11 mouse cellular contexts compared by ENCODE assay signal in genomic region chr1:127442880-127443877, GRCm38 (mm10).
DNase-seq lines count a peak whose midpoint lies in the region; ATAC-seq lines count a peak whose summit lies in the region.
"Had no signal": no experiment of that assay in that cellular context is flagged by ENCODE, and none has a peak within 500 bp of the region (broad histone marks: within the 10 kb centered on the region; RNA-seq: fewer than 3 reads in every experiment).

No protein-coding gene starts in this region.

- no peak overlapping the region for H3K4me3 ChIP-seq in embryonic facial prominence, embryonic 15.5 days (replicated peaks)
- H3K4me3 ChIP-seq in limb, embryonic 10.5 days, result 0 out of 2 replicates have a peak overlapping the region, but pooled peaks have one; percentile 8

- no peak overlapping the region; the same call in 1 of the 2 replicates for H3K4me2 ChIP-seq in embryonic facial prominence, embryonic 15.5 days (replicated peaks)

- H3K36me3 ChIP-seq in embryonic facial prominence, embryonic 15.5 days, result peaks cover 5% of the 10 kb centered on the region; the same call in 1 of the 2 replicates
- peaks cover 11% of the 10 kb centered on the region for H3K36me3 ChIP-seq in limb, embryonic 10.5 days

- peaks cover 54% of the 10 kb centered on the region for H3K4me1 ChIP-seq in embryonic facial prominence, embryonic 15.5 days
- H3K4me1 ChIP-seq in limb, embryonic 10.5 days, result peaks cover 62% of the 10 kb centered on the region

- no peak overlapping the region for H3K9ac ChIP-seq in embryonic facial prominence, embryonic 15.5 days

- DNase-seq in kidney, postnatal 4 days, result peak; percentile 31 to 48
- DNase-seq in kidney, postnatal 25 days, result no peak
- DNase-seq in limb, embryonic 10.5 days (ENCODE audit: low spot score), result peak; percentile 67
- peak; percentile 84 for DNase-seq in thymus, postnatal 0 days (ENCODE audit: low spot score)
- DNase-seq in layer of hippocampus, adult 8-10 months (ENCODE audit: low spot score in 2 of 2), result no peak
- no peak for DNase-seq in cerebellum, adult 8-10 months
- DNase-seq in urinary bladder, adult 2 months (ENCODE audit: low spot score), result no peak
- DNase-seq: kidney, postnatal 14 days; lung, adult 2 months; right cerebral cortex, adult 18-20 months had no signal

- ATAC-seq in embryonic facial prominence, embryonic 15.5 days (ENCODE audit: insufficient number of reproducible peaks, low FRiP score, low TSS enrichment, low read depth), result peak; percentile 56; the same call in 1 of the 2 replicates

- no peaks in the 10 kb centered on the region for H3K27me3 ChIP-seq in embryonic facial prominence, embryonic 15.5 days
- H3K27me3 ChIP-seq in limb, embryonic 10.5 days (ENCODE audit: low read depth, poor library complexity, severe bottlenecking), result no peaks in the 10 kb centered on the region

- 0 out of 2 replicates have a peak overlapping the region, but pooled peaks have one; percentile 48 for H3K27ac ChIP-seq in embryonic facial prominence, embryonic 15.5 days (replicated peaks)
- H3K27ac ChIP-seq in limb, embryonic 10.5 days, result peak overlapping the region; percentile 82

- 19% methylated on average over 14 of the region's 14 CpGs for WGBS in embryonic facial prominence, embryonic 15.5 days
- 24% methylated on average over 14 of the region's 14 CpGs for WGBS in limb, embryonic 10.5 days

- H3K9me3 ChIP-seq in embryonic facial prominence, embryonic 15.5 days (replicated peaks), result no peaks in the 10 kb centered on the region; the same call in 1 of the 2 replicates
- no peaks in the 10 kb centered on the region for H3K9me3 ChIP-seq in limb, embryonic 10.5 days (replicated peaks)

Comparison
In these comparisons a context has a peak if more than half of its experiments do, and no peak if none do; other contexts are left out.
1. DNase-seq: peak in kidney, postnatal 4 days (2 of 2), limb, embryonic 10.5 days (single experiment) and thymus, postnatal 0 days (single experiment); none in kidney, postnatal 25 days (0 of 2), layer of hippocampus, adult 8-10 months (0 of 2), cerebellum, adult 8-10 months (single experiment) and urinary bladder, adult 2 months (single experiment).